Mouse (Mus musculus) intestine, embryonic 16.5 days (tissue): ENCODE results near the gene Tbc1d25. TPM values are rescaled to one million over a fixed set of nuclear protein-coding genes. Genes with fewer than 3 reads are reported as not detected.

Experiments
- ATAC-seq: fragments of 200-750 bp; cut with Nextera tagmentation; 2 replicates; pipeline ENCODE4 v1.8.0; 2017; ENCODE audit warnings: moderate TSS enrichment, moderate library complexity
- H3K27ac ChIP-seq: fragments of 300-500 bp; sonication (generic); 2 replicates; pipeline ENCODE4 v1.5.1; 2014; ENCODE audit warnings: mild to moderate bottlenecking, low read length
- H3K27me3 ChIP-seq: fragments of 300-500 bp; sonication (generic); replicated peaks from 2 replicates; pipeline ENCODE4 v1.6.1; 2014; ENCODE audit warnings: low read length, control low read depth, mixed read lengths; ENCODE audit not compliant: control insufficient read depth, insufficient read depth
- H3K36me3 ChIP-seq: fragments of 300-500 bp; sonication (generic); 2 replicates; pipeline ENCODE4 v1.6.1; 2014; ENCODE audit warnings: low read length, control low read depth; ENCODE audit not compliant: control insufficient read depth, insufficient read depth
- H3K4me1 ChIP-seq: fragments of 300-500 bp; sonication (generic); 2 replicates; pipeline ENCODE4 v1.6.1; 2014; ENCODE audit warnings: low read length, control low read depth, mixed read lengths; ENCODE audit not compliant: control insufficient read depth, insufficient read depth
- H3K4me2 ChIP-seq: fragments of 300-500 bp; sonication (generic); 2 replicates; pipeline ENCODE4 v1.6.1; 2014; ENCODE audit warnings: low read depth, low read length, control low read depth
- H3K4me3 ChIP-seq: fragments of 300-500 bp; sonication (generic); 2 replicates; pipeline ENCODE4 v1.5.1; 2014; ENCODE audit warnings: mild to moderate bottlenecking, low read length
- H3K9ac ChIP-seq: fragments of 300-500 bp; sonication (generic); 2 replicates; pipeline ENCODE4 v1.6.1; 2014; ENCODE audit warnings: low read depth, low read length
- H3K9me3 ChIP-seq: fragments of 300-500 bp; sonication (generic); 2 replicates; pipeline ENCODE4 v1.6.1; 2016; ENCODE audit warnings: low read length, control low read depth; ENCODE audit not compliant: control insufficient read depth
- WGBS: fragments of 180-500 bp; shearing (Covaris S2); extraction: QIAGEN DNeasy Blood & Tissue Kit; methylation state at CpG from one replicate; pipeline ENCODE4 v1.1.7; 2014; 5-methylcytosine and 5-hydroxymethylcytosine counted together
- polyA plus RNA-seq: library from polyadenylated mRNA; unstranded; fragments of >200 nt; fragmentation: Nextera tagmentation; extraction: Ambion mirVana; gene quantifications from 2 replicates; pipeline ENCODE4 v1.2.1, GENCODE M21; 2015

Gene Tbc1d25
- polyA plus RNA-seq, 1 experiment from 2014 or later, result 10.0 TPM

DNA sequence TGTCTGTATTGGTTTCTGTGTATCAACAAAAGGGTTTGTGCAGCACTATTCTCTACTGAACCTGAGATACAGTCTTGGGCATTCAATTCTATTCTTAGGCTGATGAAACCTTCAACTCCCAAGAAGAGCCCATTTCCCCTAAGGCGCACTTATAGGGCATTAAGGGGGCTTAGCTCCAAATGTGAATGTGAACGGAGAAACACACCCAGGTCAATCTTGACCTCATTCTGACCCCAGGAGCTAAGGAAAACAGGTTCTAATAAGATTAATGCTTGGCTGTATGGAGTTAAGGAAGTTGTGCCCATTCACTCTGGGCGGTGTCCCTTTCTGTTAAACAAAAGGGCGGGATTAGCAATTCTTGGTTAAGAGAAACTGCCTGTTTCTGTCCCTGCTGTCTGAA lies 31.2 kb upstream of the Tbc1d25 start:
- Histone ChIP-seq H3K36me3 (no peaks in the 10 kb centered on the region), H3K27ac (no peak overlapping the region), H3K4me3 (no peak overlapping the region), H3K4me1 (no peaks in the 10 kb centered on the region), H3K9ac (no peak overlapping the region), H3K27me3 (no peaks in the 10 kb centered on the region), H3K9me3 (no peaks in the 10 kb centered on the region), H3K4me2 (peak overlapping the region; percentile 64; the same call in 1 of the 2 replicates)
- no peak for ATAC-seq
- WGBS, result 22% methylated on average over 4 of the region's 4 CpGs

DNA sequence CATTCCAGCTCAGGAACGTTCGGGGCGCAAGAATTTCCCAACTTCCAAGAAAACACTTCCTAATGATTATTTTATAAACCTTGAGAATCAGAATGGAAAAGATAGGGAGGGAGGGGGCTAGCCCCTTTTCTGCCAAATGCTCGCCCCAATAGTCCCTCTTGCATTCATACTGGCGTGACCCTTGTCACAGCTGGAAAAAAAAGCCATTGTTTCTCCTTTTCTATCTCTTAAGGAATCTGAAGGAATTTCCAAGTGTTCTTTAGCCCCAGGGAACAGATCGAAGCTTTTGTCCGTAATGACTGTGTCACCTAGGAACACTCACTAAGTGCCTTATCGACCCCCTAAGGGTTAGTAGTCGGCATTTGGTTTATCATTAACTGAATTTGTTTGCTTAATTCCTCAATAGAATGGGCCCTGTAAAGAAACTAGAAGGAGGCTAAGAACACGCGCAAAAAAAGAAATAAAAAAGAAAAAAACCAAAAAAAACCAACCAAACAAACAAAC lies 30.8 kb upstream of the Tbc1d25 start:
- H3K27me3 ChIP-seq, result no peaks in the 10 kb centered on the region
- H3K9me3 ChIP-seq, result no peaks in the 10 kb centered on the region
- H3K36me3 ChIP-seq, result no peaks in the 10 kb centered on the region
- ATAC-seq, result peak; percentile 71
- H3K27ac ChIP-seq, result no peak overlapping the region
- 15% methylated on average over 11 of the region's 11 CpGs for WGBS
- H3K4me1 ChIP-seq, result no peaks in the 10 kb centered on the region
- H3K4me3 ChIP-seq, result peak overlapping the region; percentile 56
- H3K4me2 ChIP-seq, result peak overlapping the region; percentile 64
- H3K9ac ChIP-seq, result peak overlapping the region; percentile 24; the same call in 1 of the 2 replicates

DNA sequence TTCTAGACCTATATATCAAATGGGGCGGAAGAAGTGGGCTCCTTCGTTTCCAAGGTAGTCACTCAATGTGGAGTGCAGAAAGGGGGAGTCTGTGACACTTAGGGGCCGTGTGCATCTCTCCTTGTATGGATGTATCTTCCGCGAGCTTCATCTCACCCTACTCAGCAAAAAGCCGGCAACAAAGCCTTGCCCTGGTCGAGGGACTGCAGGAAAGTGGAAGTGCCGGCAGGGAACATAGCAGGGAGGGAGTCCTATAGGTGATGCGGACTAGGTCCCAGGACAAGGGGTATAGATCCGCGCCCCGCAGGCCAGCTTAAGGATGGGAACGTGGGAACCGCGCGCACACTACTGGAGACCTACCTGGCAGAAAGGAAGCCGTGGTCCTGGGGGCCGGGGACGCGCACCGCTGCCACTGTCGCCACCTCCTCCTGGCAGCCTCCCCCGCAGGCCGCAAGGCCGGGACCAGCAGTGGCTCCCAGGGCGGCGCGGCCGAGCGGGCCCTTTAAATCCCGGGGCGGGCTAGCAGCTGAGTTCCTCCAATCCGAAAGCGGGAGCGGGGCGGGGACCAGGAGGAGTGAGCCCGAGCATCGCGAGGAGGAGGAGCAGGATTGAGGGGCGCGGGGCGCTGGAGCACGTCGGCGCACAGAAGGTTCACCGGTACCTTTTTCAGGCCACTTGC lies 30.2 kb upstream of the Tbc1d25 start, which contains the start of gene Porcn:
Gene Porcn (minus strand): TSS at position 511 of the 679 bp plus-strand sequence.
- Histone ChIP-seq H3K4me1 (no peaks in the 10 kb centered on the region), H3K4me2 (peak within 1 kb of the TSS; percentile 64), H3K27me3 (no peaks in the 10 kb centered on the region), H3K9me3 (no peaks in the 10 kb centered on the region), H3K27ac (no peak within 1 kb of the TSS), H3K36me3 (no peaks in the 10 kb centered on the region), H3K4me3 (peak within 1 kb of the TSS; percentile 56), H3K9ac (peak within 1 kb of the TSS; percentile 67)
- ATAC-seq, result peak; percentile 98
- WGBS, result 9% methylated on average over 28 of the region's 46 CpGs

DNA sequence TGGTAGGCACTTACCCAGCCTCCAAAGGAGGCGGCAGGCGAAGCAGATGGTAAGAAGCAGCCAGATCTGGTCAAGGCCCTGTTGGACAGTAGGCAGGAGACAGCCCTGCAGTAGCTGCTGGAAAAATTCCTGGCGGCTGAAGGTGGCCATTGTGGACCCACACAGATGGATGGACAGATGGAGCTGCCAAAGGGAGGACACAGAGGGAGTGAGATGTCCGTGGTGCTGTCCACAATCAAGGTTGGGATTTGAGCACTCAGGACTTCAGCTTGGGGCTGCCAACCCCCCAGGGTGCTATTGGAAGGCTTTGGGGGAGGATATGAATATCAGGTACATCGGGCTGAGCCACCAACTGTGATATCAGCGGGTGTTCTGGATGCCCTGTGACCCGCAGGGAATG lies 29.6 kb upstream of the Tbc1d25 start:
- Histone ChIP-seq H3K4me2 (peak overlapping the region; percentile 64), H3K4me3 (peak overlapping the region; percentile 56), H3K9me3 (no peaks in the 10 kb centered on the region), H3K27me3 (no peaks in the 10 kb centered on the region), H3K4me1 (no peaks in the 10 kb centered on the region), H3K27ac (no peak overlapping the region), H3K36me3 (no peaks in the 10 kb centered on the region), H3K9ac (peak overlapping the region; percentile 67)
- no peak for ATAC-seq
- WGBS, result 43% methylated on average over 7 of the region's 7 CpGs

DNA sequence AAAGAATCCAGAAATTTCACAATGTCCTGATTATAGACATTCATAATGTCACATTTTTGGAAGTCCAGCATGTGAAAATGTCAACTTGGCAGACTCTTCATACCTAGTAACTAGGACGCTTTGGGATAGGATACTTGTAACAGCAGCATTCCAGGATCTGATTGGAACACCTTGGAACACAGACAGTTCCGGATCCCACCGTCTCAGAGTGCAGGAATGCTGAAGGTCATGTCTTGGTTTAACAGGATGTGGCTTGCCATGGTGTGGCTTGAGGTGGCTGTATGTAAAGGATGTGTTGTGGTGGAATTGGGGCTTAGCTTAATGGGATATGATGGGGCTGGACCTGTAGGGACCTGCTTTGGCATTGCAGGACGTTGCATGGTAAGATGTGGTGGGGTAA lies 29.1 kb upstream of the Tbc1d25 start:
- Histone ChIP-seq H3K27ac (no peak overlapping the region), H3K36me3 (no peaks in the 10 kb centered on the region), H3K27me3 (no peaks in the 10 kb centered on the region), H3K4me1 (no peaks in the 10 kb centered on the region), H3K4me2 (no peak overlapping the region), H3K9ac (no peak overlapping the region), H3K4me3 (no peak overlapping the region), H3K9me3 (no peaks in the 10 kb centered on the region)
- WGBS, result 76% methylated on average over 4 of the region's 4 CpGs
- ATAC-seq, result no peak

DNA sequence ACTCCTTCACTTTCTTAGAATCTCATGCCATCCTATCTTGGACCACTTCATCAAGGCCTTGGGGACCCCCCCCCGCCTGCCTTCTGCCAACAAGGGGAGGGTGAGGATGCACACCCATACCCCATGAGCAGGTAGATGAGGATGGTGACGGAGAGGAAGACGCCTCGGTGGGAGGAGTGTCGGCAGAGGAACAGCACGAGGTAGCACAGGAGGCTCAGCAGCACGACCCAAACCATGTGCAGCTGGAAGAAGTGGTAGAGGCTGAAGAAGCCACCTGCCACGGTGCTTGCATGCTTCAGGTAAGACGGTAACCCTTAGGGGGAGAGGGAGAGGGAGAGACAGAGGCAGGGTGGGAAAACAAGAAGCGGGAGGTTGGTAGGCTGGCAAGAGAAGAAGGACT lies 28.1 kb upstream of the Tbc1d25 start:
- ATAC-seq, result no peak
- no peak overlapping the region for H3K4me3 ChIP-seq
- no peaks in the 10 kb centered on the region for H3K4me1 ChIP-seq

DNA sequence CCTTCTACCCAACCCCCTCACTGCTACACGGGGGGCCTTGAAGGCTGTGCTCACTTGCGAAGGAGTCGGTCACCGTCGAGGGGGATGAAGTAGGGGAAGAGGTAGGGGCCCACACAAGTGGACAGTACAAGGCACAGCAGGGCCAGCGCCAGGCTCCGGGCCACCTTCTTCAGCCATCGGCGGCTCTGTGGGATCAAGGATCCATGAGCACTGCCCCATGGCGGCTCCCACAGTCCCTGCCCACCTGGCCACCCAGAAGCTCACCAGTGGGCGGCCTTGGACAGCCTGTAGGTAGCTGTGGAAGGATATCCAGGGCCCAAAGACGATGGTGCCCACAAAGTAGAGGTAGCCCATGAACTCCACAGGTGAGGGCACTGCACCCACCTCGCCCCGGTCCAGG lies 27.1 kb upstream of the Tbc1d25 start:
- ATAC-seq, result no peak
- Histone ChIP-seq H3K9me3 (no peaks in the 10 kb centered on the region), H3K9ac (no peak overlapping the region), H3K27ac (no peak overlapping the region), H3K36me3 (no peaks in the 10 kb centered on the region), H3K27me3 (no peaks in the 10 kb centered on the region), H3K4me3 (no peak overlapping the region), H3K4me1 (no peaks in the 10 kb centered on the region), H3K4me2 (no peak overlapping the region)
- 87% methylated on average over 14 of the region's 14 CpGs for WGBS

More for the DNA sequence above, 28.1 kb upstream of the Tbc1d25 start:
- H3K27ac ChIP-seq, result no peak overlapping the region
- WGBS, result 87% methylated on average over 10 of the region's 10 CpGs
- H3K9me3 ChIP-seq, result no peaks in the 10 kb centered on the region
- H3K9ac ChIP-seq, result no peak overlapping the region
- H3K27me3 ChIP-seq, result no peaks in the 10 kb centered on the region
- H3K4me2 ChIP-seq, result no peak overlapping the region
- no peaks in the 10 kb centered on the region for H3K36me3 ChIP-seq

DNA sequence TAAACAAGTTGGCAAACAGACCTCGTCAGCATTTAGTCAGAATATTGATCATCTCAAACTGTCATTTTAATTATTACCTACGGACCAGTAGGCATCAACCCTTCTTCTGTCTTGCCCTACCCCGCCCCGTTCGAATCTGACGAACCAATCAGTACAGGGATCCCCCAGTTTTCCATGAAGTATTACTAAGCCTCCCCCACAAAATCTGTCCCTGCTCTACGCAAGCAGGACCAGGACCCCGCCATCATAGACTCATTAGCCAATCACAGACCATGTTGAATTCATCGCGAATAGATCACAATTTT lies 17.4 kb upstream of the Tbc1d25 start, which contains the start of gene Ebp:
Gene Ebp (minus strand): TSS at position 94 of the 305 bp plus-strand sequence.
- no peaks in the 10 kb centered on the region for H3K36me3 ChIP-seq
- no peaks in the 10 kb centered on the region for H3K4me1 ChIP-seq
- ATAC-seq, result 0 out of 2 replicates have a peak, but pooled peaks have one; percentile 31
- 17% methylated on average over 10 of the region's 10 CpGs for WGBS
- H3K9me3 ChIP-seq, result no peaks in the 10 kb centered on the region
- H3K4me2 ChIP-seq, result peak within 1 kb of the TSS; percentile 60
- H3K4me3 ChIP-seq, result peak within 1 kb of the TSS; percentile 63
- no peak within 1 kb of the TSS for H3K27ac ChIP-seq
- H3K27me3 ChIP-seq, result no peaks in the 10 kb centered on the region
- H3K9ac ChIP-seq, result peak within 1 kb of the TSS; percentile 79

DNA sequence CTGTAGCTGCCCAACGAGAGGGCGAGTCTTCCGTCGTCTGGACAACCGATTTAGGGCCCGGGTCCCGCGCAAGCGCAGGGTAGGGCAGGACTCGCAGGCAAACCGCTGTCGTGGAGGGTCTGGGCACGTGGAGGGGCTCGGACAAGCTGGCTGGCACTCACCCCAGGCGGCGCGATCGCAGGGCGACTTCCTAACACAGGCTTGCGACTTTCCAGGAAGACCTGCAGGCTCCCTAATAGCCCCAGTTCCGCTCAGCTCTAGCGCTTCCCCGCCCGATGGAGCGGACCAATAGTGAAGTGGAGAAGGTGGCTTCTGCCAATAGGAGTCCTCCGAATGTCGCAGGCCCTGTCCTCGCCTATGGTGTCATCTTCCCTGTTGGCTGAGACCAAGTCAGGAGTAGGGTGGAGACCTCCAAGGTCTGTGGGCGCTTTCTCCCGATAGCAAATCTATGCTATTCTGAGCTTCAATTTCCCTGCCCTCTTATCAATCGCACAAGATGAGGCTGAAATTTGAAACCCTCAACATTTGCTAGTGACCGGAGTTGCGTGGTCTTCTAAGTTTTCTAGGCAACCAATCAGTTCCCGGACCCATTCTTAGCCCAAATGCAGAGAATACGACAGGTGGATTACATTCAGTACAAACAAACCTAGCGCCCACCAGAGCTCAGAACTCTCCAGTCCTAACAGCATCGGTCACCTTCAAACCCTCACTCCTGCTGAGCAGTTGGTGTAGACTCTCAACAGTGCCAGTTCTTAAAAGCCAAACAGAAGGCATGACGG lies 16.8 kb upstream of the Tbc1d25 start:
- H3K36me3 ChIP-seq, result no peaks in the 10 kb centered on the region
- 12% methylated on average over 38 of the region's 38 CpGs for WGBS
- H3K9me3 ChIP-seq, result no peaks in the 10 kb centered on the region
- no peaks in the 10 kb centered on the region for H3K27me3 ChIP-seq
- H3K4me3 ChIP-seq, result peak overlapping the region; percentile 63
- H3K4me2 ChIP-seq, result peak overlapping the region; percentile 60
- no peaks in the 10 kb centered on the region for H3K4me1 ChIP-seq
- H3K9ac ChIP-seq, result peak overlapping the region; percentile 79
- peak; percentile 99 for ATAC-seq
- no peak overlapping the region for H3K27ac ChIP-seq
